Mouse (Mus musculus) myocyte (in vitro differentiated cells): Measurements from ENCODE around the gene Mfn2. TPM values are rescaled to one million over a fixed set of nuclear protein-coding genes. Genes with fewer than 3 reads are reported as not detected.

Experiments
- H3K27me3 ChIP-seq: one replicate; pipeline ENCODE4 v1.6.1; 2011; ENCODE audit not compliant: control insufficient read depth, insufficient read depth, insufficient read length
- H3K36me3 ChIP-seq: one replicate; pipeline ENCODE4 v1.6.1; 2011; ENCODE audit not compliant: control insufficient read depth, insufficient read depth
- H3K4me2 ChIP-seq: one replicate; pipeline ENCODE4 v1.6.1; 2011; ENCODE audit warnings: low read depth, control low read depth
- H3K4me3 ChIP-seq: one replicate; pipeline ENCODE4 v1.5.1; 2011; ENCODE audit warnings: mild to moderate bottlenecking, control low read depth, moderate library complexity
- H3K79me2 ChIP-seq: one replicate; pipeline ENCODE4 v1.6.1; 2011; ENCODE audit not compliant: control insufficient read depth, insufficient read depth
- H3ac ChIP-seq: one replicate; pipeline ENCODE4 v1.6.1; 2011; ENCODE audit not compliant: control insufficient read depth, insufficient read length
- CEBPB ChIP-seq: IDR thresholded peaks from 2 replicates; pipeline ENCODE4 v1.6.1; 2011; ENCODE audit warnings: mild to moderate bottlenecking, moderate library complexity; ENCODE audit not compliant: poor library complexity, insufficient read depth, severe bottlenecking
- E2F4 ChIP-seq: IDR thresholded peaks from one replicate; pipeline ENCODE4 v1.6.1; 2011; ENCODE audit warnings: mild to moderate bottlenecking, control low read depth, moderate library complexity; ENCODE audit not compliant: insufficient read depth
- MAX ChIP-seq: IDR thresholded peaks from one replicate; pipeline ENCODE4 v1.6.1; 2011; ENCODE audit warnings: low read depth, mild to moderate bottlenecking, control low read depth
- MYOD1 ChIP-seq, 3 experiments: IDR thresholded peaks; one replicate each; pipeline ENCODE4 v1.6.1; 2011; ENCODE audit warnings: control low read depth in 2 of 3, low read depth in 2 of 3, mild to moderate bottlenecking in 2 of 3, moderate library complexity in 1 of 3; ENCODE audit not compliant: insufficient read length in 2 of 3, control insufficient read depth in 1 of 3
- MYOG ChIP-seq, 3 experiments: IDR thresholded peaks; one replicate each; pipeline ENCODE4 v1.6.1; 2011; ENCODE audit warnings: control low read depth in 2 of 3, low read depth in 2 of 3, mild to moderate bottlenecking in 2 of 3; ENCODE audit not compliant: insufficient read length in 2 of 3, control insufficient read depth in 1 of 3, insufficient read depth in 1 of 3
- POLR2A ChIP-seq: IDR thresholded peaks from one replicate; pipeline ENCODE4 v1.6.1; 2011; ENCODE audit warnings: low read depth, mild to moderate bottlenecking, control low read depth, moderate library complexity; ENCODE audit not compliant: insufficient read length
- POLR2AphosphoS2 ChIP-seq: IDR thresholded peaks from one replicate; pipeline ENCODE4 v1.6.1; 2011; ENCODE audit warnings: low read depth, control low read depth; ENCODE audit not compliant: insufficient read length
- REST ChIP-seq: IDR thresholded peaks from one replicate; pipeline ENCODE4 v1.6.1; 2011; ENCODE audit warnings: mild to moderate bottlenecking, control low read depth, moderate library complexity; ENCODE audit not compliant: insufficient read depth, insufficient read length
- SRF ChIP-seq: IDR thresholded peaks from one replicate; pipeline ENCODE4 v1.6.1; 2011; ENCODE audit warnings: low read depth; ENCODE audit not compliant: control insufficient read depth, insufficient read length
- TCF12 ChIP-seq: IDR thresholded peaks from one replicate; pipeline ENCODE4 v1.6.1; 2011; ENCODE audit warnings: mild to moderate bottlenecking, control low read depth; ENCODE audit not compliant: poor library complexity, insufficient read depth, severe bottlenecking
- TCF3 ChIP-seq: IDR thresholded peaks from one replicate; pipeline ENCODE4 v1.6.1; 2011; ENCODE audit warnings: low read depth, control low read depth; ENCODE audit not compliant: insufficient read length
- USF1 ChIP-seq: IDR thresholded peaks from one replicate; pipeline ENCODE4 v1.6.1; 2011; ENCODE audit warnings: low read depth, mild to moderate bottlenecking, control low read depth, moderate library complexity
- polyA plus RNA-seq: library from polyadenylated mRNA; unstranded; fragments of >200 nt; fragmentation: generic; extraction: Trizol; gene quantifications from one replicate; pipeline ENCODE4 v1.2.1, GENCODE M21; 2012; ENCODE audit warnings: missing spikeins

Gene Mfn2
- polyA plus RNA-seq, 1 experiment, result 75.8 TPM

GRCm38 (mm10) chr4:147896411-147896810, 8.1 kb downstream of the Mfn2 start:
- TF ChIP-seq POLR2AphosphoS2, result no peak
- no peak for TF ChIP-seq MAX
- TF ChIP-seq TCF3, result no peak
- no peak for TF ChIP-seq E2F4
- TF ChIP-seq REST, result no peak
- TF ChIP-seq USF1, result no peak
- TF ChIP-seq TCF12, result no peak
- no peak for TF ChIP-seq SRF
- TF ChIP-seq MYOD1 (IDR thresholded peaks at IDR 0.05; ENCODE audit: control insufficient read depth in 1 of 3, insufficient read length in 2 of 3, low read depth in 2 of 3), result no peak
- Histone ChIP-seq H3K36me3 (peaks cover 37% of the 10 kb centered on the region), H3K4me2 (no peak overlapping the region), H3K27me3 (no peaks in the 10 kb centered on the region), H3K4me3 (no peak overlapping the region), H3ac (no peak overlapping the region), H3K79me2 (peaks cover 13% of the 10 kb centered on the region)

DNA sequence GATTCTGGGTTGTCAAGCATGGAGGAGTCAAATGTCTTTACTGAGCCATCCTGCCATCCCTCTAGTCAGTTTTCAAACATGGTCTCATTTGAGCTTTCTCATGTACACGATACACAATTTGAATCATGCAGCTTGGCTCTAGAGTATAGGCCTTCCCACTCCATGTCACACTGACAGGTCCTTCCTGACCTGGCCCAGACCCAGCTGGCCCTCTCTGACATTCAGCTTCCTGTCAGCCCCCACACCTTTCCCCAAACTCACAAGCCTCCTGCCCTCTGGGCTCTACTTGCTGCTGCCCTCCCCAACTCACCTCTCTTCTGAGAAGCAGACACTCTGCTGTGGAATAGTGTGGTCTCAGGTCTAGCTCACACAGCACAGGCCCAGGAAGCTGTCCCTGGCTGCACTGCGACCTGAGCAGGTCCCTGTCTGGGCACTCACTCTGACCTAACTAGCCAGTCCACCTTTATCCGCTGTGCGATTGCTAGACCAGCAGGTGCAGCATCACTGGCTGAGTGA, 8.6 kb downstream of the Mfn2 start:
- H3K4me3 ChIP-seq, result no peak overlapping the region

GRCm38 (mm10) chr4:147890341-147890740, 14.2 kb downstream of the Mfn2 start:
- TF ChIP-seq POLR2AphosphoS2, result no peak
- no peak for TF ChIP-seq TCF3
- Histone ChIP-seq H3K4me2 (no peak overlapping the region), H3ac (no peak overlapping the region), H3K27me3 (no peaks in the 10 kb centered on the region), H3K36me3 (peaks cover 11% of the 10 kb centered on the region), H3K4me3 (no peak overlapping the region), H3K79me2 (no peaks in the 10 kb centered on the region)

More for the DNA sequence above, 8.6 kb downstream of the Mfn2 start:
- no peak overlapping the region for H3K4me2 ChIP-seq
- H3ac ChIP-seq, result no peak overlapping the region
- H3K27me3 ChIP-seq, result no peaks in the 10 kb centered on the region
- TF ChIP-seq REST, result no peak
- TF ChIP-seq USF1, result no peak
- no peak for TF ChIP-seq TCF12
- no peak for TF ChIP-seq MYOG (IDR thresholded peaks at IDR 0.05; ENCODE audit: control insufficient read depth in 1 of 3, insufficient read depth in 1 of 3, insufficient read length in 2 of 3, low read depth in 2 of 3)
- TF ChIP-seq POLR2A, result no peak
- TF ChIP-seq MAX, result no peak
- no peak for TF ChIP-seq SRF
- TF ChIP-seq POLR2AphosphoS2, result no peak
- TF ChIP-seq MYOD1 (IDR thresholded peaks at IDR 0.05; ENCODE audit: control insufficient read depth in 1 of 3, insufficient read length in 2 of 3, low read depth in 2 of 3), result no peak
- TF ChIP-seq CEBPB, result no peak
- peaks cover 13% of the 10 kb centered on the region for H3K79me2 ChIP-seq
- H3K36me3 ChIP-seq, result peaks cover 36% of the 10 kb centered on the region

DNA sequence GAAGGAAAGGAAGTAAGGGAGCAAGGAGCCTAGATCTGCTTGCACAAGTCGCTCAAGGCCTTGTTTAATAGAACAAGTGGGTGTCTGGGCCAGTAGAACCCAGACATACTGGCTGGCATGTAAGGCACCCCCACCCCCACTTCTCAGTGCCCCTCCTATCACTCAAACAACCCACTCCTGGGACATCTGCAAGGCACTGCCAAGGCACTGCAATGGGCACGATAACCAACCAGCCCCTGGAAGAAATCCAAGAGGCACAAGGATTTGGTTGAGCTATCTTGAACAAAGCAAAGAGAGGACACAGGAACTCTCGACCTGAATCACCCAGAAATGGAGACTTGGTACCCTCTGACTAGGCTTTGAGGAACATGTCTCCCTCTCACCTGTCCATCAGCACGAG, 16.3 kb downstream of the Mfn2 start:
- no peaks in the 10 kb centered on the region for H3K27me3 ChIP-seq
- no peak for TF ChIP-seq E2F4
- TF ChIP-seq REST, result no peak
- TF ChIP-seq MYOG (IDR thresholded peaks at IDR 0.05; ENCODE audit: control insufficient read depth in 1 of 3, insufficient read depth in 1 of 3, insufficient read length in 2 of 3, low read depth in 2 of 3), result no peak
- TF ChIP-seq MYOD1 (IDR thresholded peaks at IDR 0.05; ENCODE audit: control insufficient read depth in 1 of 3, insufficient read length in 2 of 3, low read depth in 2 of 3), result no peak
- TF ChIP-seq TCF12, result no peak
- peaks cover 23% of the 10 kb centered on the region for H3K36me3 ChIP-seq
- no peaks in the 10 kb centered on the region for H3K79me2 ChIP-seq
- H3K4me2 ChIP-seq, result no peak overlapping the region
- H3K4me3 ChIP-seq, result no peak overlapping the region
- H3ac ChIP-seq, result no peak overlapping the region

GRCm38 (mm10) chr4:147887277-147887676, 17.2 kb downstream of the Mfn2 start:
- TF ChIP-seq USF1 (no peak), CEBPB (no peak), POLR2AphosphoS2 (no peak), MYOD1 (IDR thresholded peaks at IDR 0.05; ENCODE audit: control insufficient read depth in 1 of 3, insufficient read length in 2 of 3, low read depth in 2 of 3) (peak in 2 of 3 experiments; percentile 31 to 50), TCF12 (no peak), E2F4 (no peak), SRF (no peak), MAX (no peak), TCF3 (no peak), MYOG (IDR thresholded peaks at IDR 0.05; ENCODE audit: control insufficient read depth in 1 of 3, insufficient read depth in 1 of 3, insufficient read length in 2 of 3, low read depth in 2 of 3) (peak in 2 of 3 experiments; percentile 52 to 75), REST (no peak)
- Histone ChIP-seq H3K4me2 (no peak overlapping the region), H3K79me2 (no peaks in the 10 kb centered on the region), H3K4me3 (no peak overlapping the region), H3ac (no peak overlapping the region), H3K27me3 (no peaks in the 10 kb centered on the region), H3K36me3 (peaks cover 23% of the 10 kb centered on the region)

GRCm38 (mm10) chr4:147886158-147886557, 18.3 kb downstream of the Mfn2 start:
- no peaks in the 10 kb centered on the region for H3K27me3 ChIP-seq
- TF ChIP-seq MYOD1 (IDR thresholded peaks at IDR 0.05; ENCODE audit: control insufficient read depth in 1 of 3, insufficient read length in 2 of 3, low read depth in 2 of 3), result no peak
- TF ChIP-seq TCF3, result no peak
- no peak for TF ChIP-seq CEBPB
- TF ChIP-seq POLR2A, result no peak
- no peak overlapping the region for H3K4me3 ChIP-seq
- H3K36me3 ChIP-seq, result peaks cover 30% of the 10 kb centered on the region
- H3K79me2 ChIP-seq, result no peaks in the 10 kb centered on the region
- no peak overlapping the region for H3K4me2 ChIP-seq
- H3ac ChIP-seq, result no peak overlapping the region
